Mouse (Mus musculus) midbrain, embryonic 13.5 days (tissue): Measurements from ENCODE around the gene Ptov1. TPM values are rescaled to one million over a fixed set of nuclear protein-coding genes. Genes with fewer than 3 reads are reported as not detected.

Experiments used
- ATAC-seq: fragments of 200-750 bp; cut with Nextera tagmentation; 2 replicates; pipeline ENCODE4 v1.8.0; 2017; ENCODE audit warnings: mild to moderate bottlenecking, moderate TSS enrichment, moderate library complexity
- H3K27ac ChIP-seq: fragments of 300-500 bp; sonication (generic); 2 replicates; pipeline ENCODE4 v1.5.1; 2015; ENCODE audit warnings: inconsistent platforms, mild to moderate bottlenecking, moderate library complexity
- H3K27me3 ChIP-seq: fragments of 300-500 bp; sonication (generic); 2 replicates; pipeline ENCODE4 v1.6.1; 2015; ENCODE audit warnings: mild to moderate bottlenecking, inconsistent platforms
- H3K36me3 ChIP-seq: fragments of 300-500 bp; sonication (generic); 2 replicates; pipeline ENCODE4 v1.6.1; 2015; ENCODE audit warnings: mild to moderate bottlenecking, inconsistent platforms
- H3K4me1 ChIP-seq: fragments of 300-500 bp; sonication (generic); replicated peaks from 2 replicates; pipeline ENCODE4 v1.6.1; 2015; ENCODE audit warnings: inconsistent platforms
- H3K4me2 ChIP-seq: fragments of 300-500 bp; sonication (generic); replicated peaks from 2 replicates; pipeline ENCODE4 v1.6.1; 2015; ENCODE audit warnings: moderate library complexity, mild to moderate bottlenecking, inconsistent platforms
- H3K4me3 ChIP-seq: fragments of 300-500 bp; sonication (generic); replicated peaks from 2 replicates; pipeline ENCODE4 v1.5.1; 2015; ENCODE audit warnings: mild to moderate bottlenecking, inconsistent platforms
- H3K9ac ChIP-seq: fragments of 300-500 bp; sonication (generic); replicated peaks from 2 replicates; pipeline ENCODE4 v1.6.1; 2015; ENCODE audit warnings: mild to moderate bottlenecking, inconsistent platforms
- H3K9me3 ChIP-seq: fragments of 300-500 bp; sonication (generic); 2 replicates; pipeline ENCODE4 v1.6.1; 2016; ENCODE audit warnings: mild to moderate bottlenecking, inconsistent platforms
- WGBS: fragments of 180-500 bp; shearing (Covaris S2); methylation state at CpG from one replicate; pipeline ENCODE4 v1.1.7; 2015; 5-methylcytosine and 5-hydroxymethylcytosine counted together
- microRNA counts: library from miRNA; unstranded; fragments of <30 nt; microRNA quantifications from one replicate; lab custom pipeline; 2016
- microRNA-seq: library from miRNA; unstranded; fragments of <30 nt; microRNA quantifications from one replicate; pipeline ENCODE4, GENCODE M21; 2016
- polyA plus RNA-seq: library from polyadenylated mRNA; unstranded; fragments of >200 nt; fragmentation: Nextera tagmentation; extraction: Ambion mirVana; gene quantifications from 2 replicates; pipeline ENCODE4 v1.2.1, GENCODE M21; 2015

Ptov1 gene
- polyA plus RNA-seq, 1 experiment from 2014 or later = 584 TPM

- Histone ChIP-seq H3K4me1 (peaks cover 41% of the 10 kb centered on the region), H3K27me3 (no peaks in the 10 kb centered on the region), H3K4me2 (peak overlapping the region; percentile 83), H3K27ac (peak overlapping the region; percentile 93), H3K4me3 (peak overlapping the region; percentile 90), H3K9ac (peak overlapping the region; percentile 44; the same call in 1 of the 2 replicates), H3K9me3 (no peaks in the 10 kb centered on the region), H3K36me3 (peaks cover 5% of the 10 kb centered on the region)
- 27% methylated on average over 14 of the region's 14 CpGs for WGBS
- peak; percentile 21 for ATAC-seq
These were observed 54.5 kb downstream of the Ptov1 start for GRCm38 (mm10) chr7:44814952-44815553.

GRCm38 (mm10) chr7:44814423-44814822 lies 55.2 kb downstream of the Ptov1 start:
- ATAC-seq = no peak
- Histone ChIP-seq H3K4me1 (peaks cover 34% of the 10 kb centered on the region), H3K27me3 (no peaks in the 10 kb centered on the region), H3K27ac (no peak overlapping the region), H3K4me3 (no peak overlapping the region), H3K9ac (no peak overlapping the region), H3K36me3 (peaks cover 5% of the 10 kb centered on the region), H3K9me3 (no peaks in the 10 kb centered on the region), H3K4me2 (peak overlapping the region; percentile 83)
- WGBS = 93% methylated on average over 4 of the region's 4 CpGs

- WGBS = 92% methylated on average over 3 of the region's 3 CpGs
- Histone ChIP-seq H3K27ac (no peak overlapping the region), H3K27me3 (no peaks in the 10 kb centered on the region), H3K9ac (no peak overlapping the region), H3K4me3 (no peak overlapping the region), H3K4me2 (no peak overlapping the region), H3K9me3 (no peaks in the 10 kb centered on the region), H3K36me3 (peaks cover 5% of the 10 kb centered on the region), H3K4me1 (peaks cover 30% of the 10 kb centered on the region)
- no peak for ATAC-seq
These were observed 55.6 kb downstream of the Ptov1 start for GRCm38 (mm10) chr7:44813985-44814384.

MicroRNAs encoded within 50 kb of the gene (microRNA counts, 519-probe panel; counts per million panel counts)
- microRNA mmu-miR-707 (lab: Ali Mortazavi, UCI) = 110 counts per million, percentile 56 among the panel's probes with 10 or more counts

Small RNAs within 50 kb of the gene (microRNA-seq; reads per million reads assigned to microRNA genes)
- not detected for gene Mir707

Other genes starting within 250 kb of the Ptov1 start
- gene Myh14, start 198.9 kb downstream of the Ptov1 start, polyA plus RNA-seq = 0.84 and 1.2 TPM in 2 replicates
- gene Izumo2, start 161.0 kb downstream of the Ptov1 start, polyA plus RNA-seq = not detected in 2 replicates
- gene Vrk3, start 121.4 kb downstream of the Ptov1 start, polyA plus RNA-seq = 33.9 and 35.2 TPM in 2 replicates
- 1.2 and 1.4 TPM in 2 replicates for gene Zfp473, start 118.7 kb downstream of the Ptov1 start, polyA plus RNA-seq
- gene Nup62, start 53.7 kb downstream of the Ptov1 start, polyA plus RNA-seq = 55.7 and 61.3 TPM in 2 replicates
- gene Il4i1, start 53.4 kb downstream of the Ptov1 start, polyA plus RNA-seq = 2.0 and 2.1 TPM in 2 replicates
- 3.8 and 5.4 TPM in 2 replicates for gene Atf5, start 53.1 kb downstream of the Ptov1 start, polyA plus RNA-seq
- gene Akt1s1, start 20.8 kb downstream of the Ptov1 start, polyA plus RNA-seq = 78.9 and 88.2 TPM in 2 replicates
- gene Tbc1d17, start 20.7 kb downstream of the Ptov1 start, polyA plus RNA-seq = 109 and 110 TPM in 2 replicates
- 32.3 and 38.5 TPM in 2 replicates for gene Pnkp, start 12.6 kb downstream of the Ptov1 start, polyA plus RNA-seq
- 151 and 162 TPM in 2 replicates for gene Med25, start 22.9 kb upstream of the Ptov1 start, polyA plus RNA-seq
- 24.2 and 26.9 TPM in 2 replicates for gene Fuz, start 26.3 kb upstream of the Ptov1 start, polyA plus RNA-seq
- 98.1 and 98.6 TPM in 2 replicates for gene Ap2a1, start 59.7 kb upstream of the Ptov1 start, polyA plus RNA-seq
- gene Tsks, start 73.4 kb upstream of the Ptov1 start, polyA plus RNA-seq = 0.17 TPM in 1 of 2 replicates, not detected in the other
- gene Cpt1c, start 105.1 kb upstream of the Ptov1 start, polyA plus RNA-seq = 47.0 and 56.0 TPM in 2 replicates
- 784 and 789 TPM in 2 replicates for gene Prmt1, start 116.8 kb upstream of the Ptov1 start, polyA plus RNA-seq
- gene Irf3, start 127.9 kb upstream of the Ptov1 start, polyA plus RNA-seq = 63.0 and 70.7 TPM in 2 replicates
- 21.3 and 21.6 TPM in 2 replicates for gene Bcl2l12, start 128.9 kb upstream of the Ptov1 start, polyA plus RNA-seq
- gene Scaf1, start 146.6 kb upstream of the Ptov1 start, polyA plus RNA-seq = 38.1 and 47.7 TPM in 2 replicates
- gene Rras, start 148.2 kb upstream of the Ptov1 start, polyA plus RNA-seq = 8.4 and 9.6 TPM in 2 replicates
- 14.0 and 17.0 TPM in 2 replicates for gene Prr12, start 183.1 kb upstream of the Ptov1 start, polyA plus RNA-seq
- 56.5 and 61.8 TPM in 2 replicates for gene Nosip, start 192.6 kb upstream of the Ptov1 start, polyA plus RNA-seq
- gene Prrg2, start 192.9 kb upstream of the Ptov1 start, polyA plus RNA-seq = 13.2 and 14.5 TPM in 2 replicates
- 57.7 and 69.8 TPM in 2 replicates for gene Rcn3, start 222.4 kb upstream of the Ptov1 start, polyA plus RNA-seq
- gene Fcgrt, start 234.1 kb upstream of the Ptov1 start, polyA plus RNA-seq = 17.6 and 18.4 TPM in 2 replicates